Mouse (Mus musculus): ENCODE results near the gene Olfr262.
"Not testable (repeated sequence)": the region's sequence is repeated elsewhere in the genome, so short reads cannot be mapped to it uniquely, and the experiment has no call there.

The Olfr262 gene

GRCm38 (mm10) chr19:12241559-12241958, at the start of gene Olfr262:
Olfr262 (minus strand) TSS chr19:12241659.
- DNase-seq (ENCODE audit: low read depth): no peak

DNA sequence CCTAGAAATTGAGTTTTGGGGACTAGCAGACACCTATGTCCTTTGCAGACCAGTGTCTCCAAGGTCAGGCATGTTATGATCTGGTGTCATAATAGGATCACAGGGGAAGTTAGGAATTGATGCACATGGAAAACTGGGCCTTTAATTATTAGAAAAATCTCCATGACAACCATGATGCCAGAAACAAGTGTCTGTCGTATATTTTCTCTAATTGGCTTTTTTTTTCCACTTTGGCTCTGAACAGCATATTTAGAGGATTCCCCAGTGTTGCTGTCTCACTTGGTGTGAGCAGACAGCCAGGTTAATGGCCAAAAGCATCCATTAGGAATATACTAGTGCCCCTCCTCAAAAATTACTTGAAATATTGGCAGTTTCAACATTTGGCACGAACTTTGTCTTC, 38.1 kb upstream of the Olfr262 start, which contains the start of gene Olfr1434:
TSS of gene Olfr1434 (plus strand) at position 301 of the 400 bp plus-strand sequence.
- no peak for DNase-seq (ENCODE audit: low read depth)

GRCm38 (mm10) chr19:12260732-12261131, 19.3 kb upstream of the Olfr262 start, which contains the start of gene Olfr235:
Olfr235 (plus strand) TSS chr19:12261032.
- DNase-seq (ENCODE audit: low read depth): no peak

- not testable (repeated sequence) for DNase-seq (ENCODE audit: low read depth)
These were observed 9.0 kb downstream of the Olfr262 start, which contains the start of gene Olfr1432 for GRCm38 (mm10) chr19:12232496-12232895. Olfr1432 (minus strand) TSS chr19:12232596.

DNA sequence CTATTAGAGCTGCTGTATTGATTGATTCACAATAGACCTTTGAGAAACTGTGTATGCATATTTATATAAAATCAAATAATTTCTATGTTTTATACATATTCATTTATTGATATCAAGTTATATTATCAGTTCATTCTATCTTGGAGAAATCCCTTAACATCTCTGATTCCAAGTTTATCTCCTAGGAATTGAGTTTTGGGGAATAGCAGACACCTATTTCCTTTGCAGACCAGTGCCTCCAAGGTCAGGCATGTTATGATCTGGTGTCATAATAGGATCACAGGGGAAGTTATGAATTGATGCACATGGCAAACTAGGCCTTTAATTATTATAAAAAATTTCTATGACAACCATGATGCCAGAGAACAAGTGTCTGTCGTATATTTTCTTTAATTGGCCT, 41.1 kb downstream of the Olfr262 start, which contains the start of gene Olfr1431:
TSS of gene Olfr1431 (plus strand) at position 301 of the 400 bp plus-strand sequence.
- no peak for DNase-seq (ENCODE audit: low read depth)

DNA sequence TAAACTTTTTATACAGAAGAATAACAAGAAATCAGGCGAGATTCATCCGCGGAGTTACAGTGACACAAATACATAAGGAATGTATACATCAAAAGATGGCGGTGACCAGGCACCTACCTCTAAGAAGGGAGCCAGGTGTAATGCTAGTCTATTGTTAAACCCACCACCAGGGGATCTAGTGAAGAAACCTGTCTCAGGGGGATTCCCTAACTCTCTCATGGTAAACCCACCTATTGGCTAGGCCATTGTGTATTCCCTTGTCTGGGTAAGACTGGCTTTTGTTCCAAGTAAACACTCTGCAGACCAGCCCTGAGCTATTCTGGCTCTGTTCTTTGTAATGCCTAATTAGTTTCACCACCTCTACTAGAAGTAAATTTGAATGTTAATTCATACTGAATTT, 42.4 kb downstream of the Olfr262 start:
- DNase-seq (ENCODE audit: low read depth): not testable (repeated sequence)
